Mouse (Mus musculus) kidney, embryonic 16.5 days (tissue): ENCODE measurements around the gene Rapgef2. TPM values are rescaled to one million over a fixed set of nuclear protein-coding genes. Genes with fewer than 3 reads are reported as not detected.

Source experiments
- polyA plus RNA-seq: library from polyadenylated mRNA; unstranded; fragments of >200 nt; fragmentation: Nextera tagmentation; extraction: Ambion mirVana; gene quantifications from 2 replicates; pipeline ENCODE4 v1.2.1, GENCODE M21; 2015

The Rapgef2 gene
- polyA plus RNA-seq, 1 experiment from 2014 or later: 4.0 TPM

Other genes with a start within 250 kb of the Rapgef2 start
- not detected in 2 replicates for gene Gm17359, start 50.1 kb upstream of the Rapgef2 start, polyA plus RNA-seq